Comparison of ENCODE assay signal across 19 mouse cellular contexts in the genomic region with DNA sequence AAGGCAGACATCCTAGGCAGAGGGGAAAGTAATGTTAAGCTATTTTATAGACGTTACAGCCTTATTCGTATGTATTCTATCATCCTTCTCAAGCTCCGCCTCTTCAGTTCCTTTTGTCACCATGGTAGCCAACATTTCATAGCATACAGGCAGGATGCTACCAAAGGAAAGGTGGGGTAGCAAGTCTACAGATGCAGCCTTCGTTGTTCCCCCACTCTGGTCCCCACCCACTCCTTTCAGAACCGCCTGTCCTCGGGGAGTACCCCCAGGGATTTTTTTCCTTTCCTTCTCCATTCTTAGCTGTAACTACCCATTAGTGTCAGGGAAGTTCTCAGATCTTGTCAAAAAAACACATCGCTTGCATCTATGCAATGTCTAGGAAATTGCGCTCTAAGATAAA. TPM values are rescaled to one million over a fixed set of nuclear protein-coding genes. Genes with fewer than 3 reads are reported as not detected.
DNase-seq lines count a peak whose midpoint lies in the region; ATAC-seq and TF ChIP-seq lines count a peak whose summit lies in the region.
"Had no signal": no experiment of that assay in that cellular context is flagged by ENCODE, and none has a peak within 500 bp of the region (broad histone marks: within the 10 kb centered on the region; RNA-seq: fewer than 3 reads in every experiment).

No protein-coding gene starts in this region.

- H3K9me3 ChIP-seq in forebrain, embryonic 14.5 days (replicated peaks; ENCODE audit: control insufficient read depth, low read length), result no peaks in the 10 kb centered on the region
- no peaks in the 10 kb centered on the region for H3K9me3 ChIP-seq in forebrain, embryonic 15.5 days
- H3K9me3 ChIP-seq in forebrain, postnatal 0 days (ENCODE audit: low read length), result no peaks in the 10 kb centered on the region
- H3K9me3 ChIP-seq in forebrain, embryonic 12.5 days, result no peaks in the 10 kb centered on the region
- H3K9me3 ChIP-seq in embryonic facial prominence, embryonic 10.5 days, result no peaks in the 10 kb centered on the region
- H3K9me3 ChIP-seq: embryonic facial prominence, embryonic 13.5 days; embryonic facial prominence, embryonic 15.5 days had no signal

- no peak overlapping the region for H3K27ac ChIP-seq in forebrain, embryonic 14.5 days (ENCODE audit: low read depth, low read length)
- no peak overlapping the region for H3K27ac ChIP-seq in forebrain, embryonic 15.5 days (replicated peaks)
- H3K27ac ChIP-seq in forebrain, postnatal 0 days (ENCODE audit: low read depth, low read length), result no peak overlapping the region
- no peak overlapping the region for H3K27ac ChIP-seq in forebrain, embryonic 12.5 days
- H3K27ac ChIP-seq in embryonic facial prominence, embryonic 10.5 days (replicated peaks), result 0 out of 2 replicates have a peak overlapping the region, but pooled peaks have one; percentile 30
- H3K27ac ChIP-seq: embryonic facial prominence, embryonic 13.5 days; embryonic facial prominence, embryonic 15.5 days had no signal

- 81% methylated on average over 8 of the region's 8 CpGs for WGBS in forebrain, embryonic 14.5 days
- WGBS in forebrain, embryonic 15.5 days, result 82% methylated on average over 8 of the region's 8 CpGs
- 74% methylated on average over 8 of the region's 8 CpGs for WGBS in forebrain, postnatal 0 days
- WGBS in forebrain, embryonic 12.5 days, result 84% methylated on average over 8 of the region's 8 CpGs
- 86% methylated on average over 8 of the region's 8 CpGs for WGBS in embryonic facial prominence, embryonic 10.5 days

- peak; percentile 24 for DNase-seq in forebrain, embryonic 14.5 days (ENCODE audit: low spot score)
- no peak for DNase-seq in forebrain, postnatal 0 days
- DNase-seq in embryonic facial prominence, embryonic 10.5 days (ENCODE audit: low spot score), result no peak
- no peak for DNase-seq in gastrocnemius, postnatal 14 days
- DNase-seq: adrenal gland, adult 2 months; adrenal gland, postnatal 10 days; adrenal gland, postnatal 25 days; cerebellum, adult 11-12 months; cerebellum, adult 2 months; cerebellum, adult 9-10 months; cerebellum, postnatal 10 days; cerebellum, postnatal 25 days had no signal

- no peak overlapping the region for H3K4me2 ChIP-seq in forebrain, embryonic 14.5 days (ENCODE audit: low read length)
- H3K4me2 ChIP-seq in forebrain, embryonic 15.5 days (replicated peaks), result no peak overlapping the region
- no peak overlapping the region for H3K4me2 ChIP-seq in forebrain, postnatal 0 days (ENCODE audit: low read depth)
- no peak overlapping the region for H3K4me2 ChIP-seq in forebrain, embryonic 12.5 days
- H3K4me2 ChIP-seq: embryonic facial prominence, embryonic 13.5 days; embryonic facial prominence, embryonic 15.5 days had no signal

- no peaks in the 10 kb centered on the region for H3K4me1 ChIP-seq in forebrain, embryonic 14.5 days (ENCODE audit: control insufficient read depth, insufficient read depth, low read length)
- H3K4me1 ChIP-seq in forebrain, embryonic 15.5 days, result no peaks in the 10 kb centered on the region
- no peaks in the 10 kb centered on the region for H3K4me1 ChIP-seq in forebrain, postnatal 0 days (ENCODE audit: insufficient read depth)
- H3K4me1 ChIP-seq in forebrain, embryonic 12.5 days, result no peaks in the 10 kb centered on the region; the same call in 1 of the 2 replicates
- H3K4me1 ChIP-seq in embryonic facial prominence, embryonic 10.5 days, result peaks cover 28% of the 10 kb centered on the region

- ATAC-seq in forebrain, embryonic 14.5 days, result no peak
- no peak; the same call in 1 of the 2 replicates for ATAC-seq in forebrain, embryonic 15.5 days (replicated peaks)
- ATAC-seq in forebrain, postnatal 0 days, result peak; percentile 91
- no peak for ATAC-seq in forebrain, embryonic 12.5 days (ENCODE audit: low FRiP score)

- H3K4me3 ChIP-seq in forebrain, embryonic 14.5 days (ENCODE audit: low read depth, low read length), result no peak overlapping the region
- H3K4me3 ChIP-seq in forebrain, embryonic 15.5 days, result no peak overlapping the region
- no peak overlapping the region for H3K4me3 ChIP-seq in forebrain, postnatal 0 days (ENCODE audit: low read depth, low read length)
- no peak overlapping the region for H3K4me3 ChIP-seq in forebrain, embryonic 12.5 days (replicated peaks)
- no peak overlapping the region for H3K4me3 ChIP-seq in embryonic facial prominence, embryonic 10.5 days
- H3K4me3 ChIP-seq: embryonic facial prominence, embryonic 13.5 days; embryonic facial prominence, embryonic 15.5 days; erythroblast, embryonic 14.5 days had no signal

- no peak overlapping the region for H3K9ac ChIP-seq in forebrain, embryonic 14.5 days (ENCODE audit: low read length)
- no peak overlapping the region for H3K9ac ChIP-seq in forebrain, embryonic 15.5 days (replicated peaks)
- H3K9ac ChIP-seq in forebrain, postnatal 0 days, result no peak overlapping the region
- no peak overlapping the region for H3K9ac ChIP-seq in forebrain, embryonic 12.5 days
- H3K9ac ChIP-seq: embryonic facial prominence, embryonic 13.5 days; embryonic facial prominence, embryonic 15.5 days had no signal

- no peaks in the 10 kb centered on the region for H3K27me3 ChIP-seq in forebrain, embryonic 14.5 days (replicated peaks; ENCODE audit: control insufficient read depth, insufficient read depth, low read length)
- H3K27me3 ChIP-seq in forebrain, embryonic 15.5 days, result no peaks in the 10 kb centered on the region
- no peaks in the 10 kb centered on the region for H3K27me3 ChIP-seq in forebrain, postnatal 0 days (ENCODE audit: insufficient read depth, low read length)
- no peaks in the 10 kb centered on the region for H3K27me3 ChIP-seq in forebrain, embryonic 12.5 days
- no peaks in the 10 kb centered on the region for H3K27me3 ChIP-seq in embryonic facial prominence, embryonic 10.5 days (replicated peaks; ENCODE audit: low read depth, poor library complexity, severe bottlenecking)
- H3K27me3 ChIP-seq: embryonic facial prominence, embryonic 13.5 days; embryonic facial prominence, embryonic 15.5 days had no signal

- TF ChIP-seq CTCF in forebrain, postnatal 0 days (IDR thresholded peaks at IDR 0.05; ENCODE audit: low read depth), result no peak

- intact Hi-C loops in gastrocnemius, postnatal 14 days (cut with DNase I; ENCODE audit: low total_unique reads), result no loop called here

- H3K36me3 ChIP-seq in forebrain, embryonic 14.5 days (ENCODE audit: control insufficient read depth, insufficient read depth, low read length), result no peaks in the 10 kb centered on the region
- H3K36me3 ChIP-seq in forebrain, embryonic 15.5 days, result no peaks in the 10 kb centered on the region
- no peaks in the 10 kb centered on the region for H3K36me3 ChIP-seq in forebrain, postnatal 0 days (ENCODE audit: insufficient read depth)
- no peaks in the 10 kb centered on the region for H3K36me3 ChIP-seq in forebrain, embryonic 12.5 days (replicated peaks)
- peaks cover 28% of the 10 kb centered on the region for H3K36me3 ChIP-seq in embryonic facial prominence, embryonic 10.5 days (replicated peaks)
- H3K36me3 ChIP-seq: embryonic facial prominence, embryonic 15.5 days had no signal

RNA-seq across cellular contexts. Expression of a gene that starts 14.7 kb away (rescaled TPM):
- 44.7 and 51.7 TPM in 2 replicates for polyA plus RNA-seq in forebrain, embryonic 14.5 days (2014; fragmentation: Nextera tagmentation; extraction: Ambion mirVana)
- polyA plus RNA-seq in forebrain, embryonic 15.5 days (2015; fragmentation: Nextera tagmentation; extraction: Ambion mirVana), result 47.3 and 53.2 TPM in 2 replicates
- 28.4 and 74.1 TPM in 2 replicates for total RNA-seq in forebrain, postnatal 0 days (2014; rRNA removed)
- polyA plus RNA-seq in forebrain, postnatal 0 days (2015; fragmentation: Nextera tagmentation; extraction: Ambion mirVana), result 106 and 110 TPM in 2 replicates
- 106 and 133 TPM in 2 replicates for polyA plus RNA-seq in forebrain, embryonic 12.5 days (2016; fragmentation: Nextera tagmentation; extraction: Ambion mirVana)
- 1,341 and 1,562 TPM in 2 replicates for polyA plus RNA-seq in embryonic facial prominence, embryonic 10.5 days (2016; fragmentation: Nextera tagmentation; extraction: Ambion mirVana)
- total RNA-seq in gastrocnemius, postnatal 14 days (2021), result 1 to 10 TPM; 1.4 to 1.7 TPM
- total RNA-seq: MEL had no signal
- polyA plus RNA-seq: C2C12; erythroblast, embryonic 14.5 days had no signal

RNA-seq across cellular contexts. Expression of a gene that starts 45.0 kb away (rescaled TPM):
- 141 and 159 TPM in 2 replicates for polyA plus RNA-seq in forebrain, embryonic 14.5 days (2014; fragmentation: Nextera tagmentation; extraction: Ambion mirVana)
- 121 and 123 TPM in 2 replicates for polyA plus RNA-seq in forebrain, embryonic 15.5 days (2015; fragmentation: Nextera tagmentation; extraction: Ambion mirVana)
- total RNA-seq in forebrain, postnatal 0 days (2014; rRNA removed), result 69.0 and 72.6 TPM in 2 replicates
- polyA plus RNA-seq in forebrain, postnatal 0 days (2015; fragmentation: Nextera tagmentation; extraction: Ambion mirVana), result 93.2 and 109 TPM in 2 replicates
- 140 and 142 TPM in 2 replicates for polyA plus RNA-seq in forebrain, embryonic 12.5 days (2016; fragmentation: Nextera tagmentation; extraction: Ambion mirVana)
- polyA plus RNA-seq in embryonic facial prominence, embryonic 10.5 days (2016; fragmentation: Nextera tagmentation; extraction: Ambion mirVana), result 182 and 188 TPM in 2 replicates
- 10 to 100 TPM; 18.4 to 22.7 TPM for total RNA-seq in gastrocnemius, postnatal 14 days (2021)

Comparison
In these comparisons a context has a peak if more than half of its experiments do, and no peak if none do; other contexts are left out.
1. RNA of a gene that starts 14.7 kb away (polyA plus RNA-seq): 1,341 to 1,562 TPM in embryonic facial prominence, embryonic 10.5 days; 106 to 133 TPM in forebrain, embryonic 12.5 days, 106 to 110 TPM in forebrain, postnatal 0 days, 44.7 to 51.7 TPM in forebrain, embryonic 14.5 days and 47.3 to 53.2 TPM in forebrain, embryonic 15.5 days; every median in the first group is over 10 times any median in the second.